Comparison of ENCODE assay signal across 15 mouse cellular contexts in the genomic region with DNA sequence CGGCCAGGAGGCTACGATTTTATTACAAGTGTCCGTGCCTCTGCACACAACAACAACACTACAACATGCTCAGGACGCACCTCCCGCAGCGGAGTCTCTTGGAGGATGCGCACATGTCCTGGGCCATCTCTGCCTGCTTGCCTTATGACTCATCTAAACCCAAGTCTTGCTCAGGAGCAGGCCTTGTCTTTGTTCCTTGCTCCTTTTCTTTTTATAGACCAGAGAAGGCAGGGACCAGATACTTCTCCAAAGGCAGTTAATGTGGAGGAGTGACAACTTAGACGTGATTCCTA. TPM values are rescaled to one million over a fixed set of nuclear protein-coding genes. Genes with fewer than 3 reads are reported as not detected.
DNase-seq lines count a peak whose midpoint lies in the region; ATAC-seq and TF ChIP-seq lines count a peak whose summit lies in the region.
"Had no signal": no experiment of that assay in that cellular context is flagged by ENCODE, and none has a peak within 500 bp of the region (broad histone marks: within the 10 kb centered on the region; RNA-seq: fewer than 3 reads in every experiment).

No protein-coding gene starts in this region.

- H3K4me3 ChIP-seq in ES-Bruce4 (ENCODE audit: low read depth, low read length): peak overlapping the region; percentile 15; the same call in 1 of the 2 replicates
- H3K4me3 ChIP-seq in hindbrain, embryonic 16.5 days (ENCODE audit: low read length): peak overlapping the region; percentile 52
- peak overlapping the region; percentile 54 for H3K4me3 ChIP-seq in midbrain, embryonic 16.5 days (ENCODE audit: low read depth, low read length)
- H3K4me3 ChIP-seq: heart, adult 2 months had no signal

- H3K9ac ChIP-seq in ES-Bruce4 (ENCODE audit: low read depth, poor library complexity, severe bottlenecking): no peak overlapping the region
- H3K9ac ChIP-seq in hindbrain, embryonic 16.5 days (ENCODE audit: low read depth, low read length): peak overlapping the region; percentile 41; the same call in 1 of the 2 replicates
- H3K9ac ChIP-seq in midbrain, embryonic 16.5 days (ENCODE audit: low read depth, low read length): peak overlapping the region; percentile 77
- H3K9ac ChIP-seq: lung, embryonic 14.5 days had no signal

- no peak for TF ChIP-seq CTCF in ES-Bruce4 (IDR thresholded peaks at IDR 0.05; ENCODE audit: low read depth, low read length)

- no peaks in the 10 kb centered on the region for H3K4me1 ChIP-seq in ES-Bruce4 (ENCODE audit: control insufficient read depth, insufficient read depth, low read length)
- H3K4me1 ChIP-seq in hindbrain, embryonic 16.5 days (ENCODE audit: control insufficient read depth, insufficient read depth, low read depth, low read length): peaks cover 13% of the 10 kb centered on the region
- peaks cover 16% of the 10 kb centered on the region for H3K4me1 ChIP-seq in midbrain, embryonic 16.5 days (ENCODE audit: control insufficient read depth, insufficient read depth, low read length)

- no peak for TF ChIP-seq EP300 in ES-Bruce4 (IDR thresholded peaks at IDR 0.05; ENCODE audit: insufficient read depth, low read depth, low read length)

- 4% methylated on average over 8 of the region's 8 CpGs for WGBS in hindbrain, embryonic 16.5 days
- 9% methylated on average over 8 of the region's 8 CpGs for WGBS in midbrain, embryonic 16.5 days

- peak overlapping the region; percentile 43 for H3K4me2 ChIP-seq in hindbrain, embryonic 16.5 days (ENCODE audit: low read length)
- H3K4me2 ChIP-seq in midbrain, embryonic 16.5 days (ENCODE audit: low read length): peak overlapping the region; percentile 71
- H3K4me2 ChIP-seq: lung, embryonic 14.5 days had no signal

- DNase-seq in embryo, embryonic 11 days: peak; percentile 44
- no peak for DNase-seq in spleen, postnatal 4 days (ENCODE audit: low spot score in 2 of 2)
- no peak for DNase-seq in frontal cortex, postnatal 25 days (ENCODE audit: low spot score in 2 of 2)
- no peak for DNase-seq in testis, postnatal 14 days (ENCODE audit: low spot score)
- DNase-seq: adrenal gland, adult 8-10 months; cerebellum, adult 11 months; heart, adult 2 months; kidney, postnatal 10 days; lung, embryonic 14.5 days had no signal

- no peaks in the 10 kb centered on the region for H3K36me3 ChIP-seq in ES-Bruce4 (ENCODE audit: control insufficient read depth, insufficient read depth, low read length, poor library complexity, severe bottlenecking)
- H3K36me3 ChIP-seq in hindbrain, embryonic 16.5 days (ENCODE audit: control insufficient read depth, insufficient read depth, low read length): no peaks in the 10 kb centered on the region
- no peaks in the 10 kb centered on the region for H3K36me3 ChIP-seq in midbrain, embryonic 16.5 days (ENCODE audit: control insufficient read depth, insufficient read depth, low read length)

- H3K9me3 ChIP-seq in ES-Bruce4 (replicated peaks; ENCODE audit: control insufficient read depth, insufficient read depth, low read length, poor library complexity, severe bottlenecking): no peaks in the 10 kb centered on the region
- H3K9me3 ChIP-seq in hindbrain, embryonic 16.5 days (ENCODE audit: control insufficient read depth, low read length): no peaks in the 10 kb centered on the region
- no peaks in the 10 kb centered on the region for H3K9me3 ChIP-seq in midbrain, embryonic 16.5 days (replicated peaks; ENCODE audit: control insufficient read depth, low read length, poor library complexity, severe bottlenecking)

- no peak for ATAC-seq in hindbrain, embryonic 16.5 days
- no peak for ATAC-seq in midbrain, embryonic 16.5 days
- ATAC-seq in granulocyte monocyte progenitor cell, adult 5-6 weeks (replicated peaks; ENCODE audit: poor library complexity, severe bottlenecking): no peak

- TF ChIP-seq POLR2A in ES-Bruce4 (IDR thresholded peaks at IDR 0.05; ENCODE audit: insufficient read depth, low read length): no peak

- H3K27me3 ChIP-seq in ES-Bruce4 (ENCODE audit: control insufficient read depth, insufficient read depth, low read length, poor library complexity, severe bottlenecking): peaks cover 39% of the 10 kb centered on the region
- H3K27me3 ChIP-seq in hindbrain, embryonic 16.5 days (replicated peaks; ENCODE audit: control insufficient read depth, insufficient read depth, low read length): peaks cover 28% of the 10 kb centered on the region
- peaks cover 37% of the 10 kb centered on the region for H3K27me3 ChIP-seq in midbrain, embryonic 16.5 days (ENCODE audit: control insufficient read depth, insufficient read depth, low read depth, low read length)

- no peak overlapping the region for H3K27ac ChIP-seq in ES-Bruce4 (ENCODE audit: insufficient read depth, low read length)
- no peak overlapping the region; the same call in 1 of the 2 replicates for H3K27ac ChIP-seq in hindbrain, embryonic 16.5 days (ENCODE audit: low read depth, low read length)
- H3K27ac ChIP-seq in midbrain, embryonic 16.5 days (ENCODE audit: low read length): peak overlapping the region; percentile 56
- H3K27ac ChIP-seq: heart, adult 2 months had no signal

RNA-seq across cellular contexts. Expression of gene En1, which starts 2.9 kb away (rescaled TPM):
- 0.61 TPM in 1 of 2 replicates, not detected in the other for polyA plus RNA-seq in ES-Bruce4 (2011; ENCODE audit: insufficient read depth, insufficient read length, low read depth, missing spikeins)
- 3.1 and 4.0 TPM in 2 replicates for polyA plus RNA-seq in hindbrain, embryonic 16.5 days (2015; fragmentation: Nextera tagmentation; extraction: Ambion mirVana)
- 5.9 and 7.6 TPM in 2 replicates for polyA plus RNA-seq in midbrain, embryonic 16.5 days (2015; fragmentation: Nextera tagmentation; extraction: Ambion mirVana)
- not detected in 2 replicates for total RNA-seq in granulocyte monocyte progenitor cell, adult 5-6 weeks (2014; fragmentation: Nextera tagmentation)
- total RNA-seq in granulocyte monocyte progenitor cell, adult 5-6 weeks (2017): not detected in 2 replicates
- total RNA-seq: adrenal gland, adult 8-10 months; heart, adult 2 months; hematopoietic stem cell, adult 5-6 weeks; left cerebral cortex, adult 18-20 months had no signal
- polyA plus RNA-seq: heart, adult 2 months; lung, embryonic 14.5 days had no signal
